Mouse (Mus musculus) thymus, adult 2 months (tissue): ENCODE data around the gene Limd1.

Experiments
- CTCF ChIP-seq: fragments of 200-500 bp; IDR thresholded peaks from 2 replicates; pipeline ENCODE4 v1.5.1; 2012; ENCODE audit warnings: mild to moderate bottlenecking, control low read depth, low read length, moderate library complexity, borderline replicate concordance; ENCODE audit not compliant: control insufficient read depth, poor library complexity, insufficient read depth; ENCODE audit errors: extremely low read depth
- POLR2A ChIP-seq: fragments of 200-500 bp; IDR thresholded peaks from 2 replicates; pipeline ENCODE4 v1.6.1; 2012; ENCODE audit warnings: mild to moderate bottlenecking, low read length, control low read depth, moderate library complexity; ENCODE audit not compliant: control insufficient read depth, poor library complexity, insufficient read depth; ENCODE audit errors: extremely low read depth

DNA sequence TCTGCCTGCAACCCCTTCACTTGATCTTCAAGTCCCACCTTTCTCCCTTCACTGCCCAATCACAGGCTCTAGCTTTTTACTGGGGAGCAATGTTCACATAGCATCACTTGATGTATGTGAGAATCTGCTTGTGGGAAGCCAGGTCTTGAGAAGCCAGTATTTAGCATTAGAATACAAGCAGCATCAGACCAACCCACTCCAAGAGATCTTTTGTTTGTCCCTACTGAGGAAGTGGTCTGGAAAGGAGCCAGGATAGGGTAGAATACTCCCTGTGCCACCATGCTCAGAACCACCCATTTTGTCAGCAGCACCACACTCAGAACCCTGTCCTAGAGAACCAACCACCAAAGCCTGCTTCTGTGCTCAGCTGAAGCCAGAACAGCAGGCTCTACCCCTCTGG is 47.5 kb upstream of the Limd1 start:
- no peak for TF ChIP-seq CTCF
- no peak for TF ChIP-seq POLR2A
